Mouse (Mus musculus) heart, embryonic 14.5 days (tissue): ENCODE data around the gene Zfp42. TPM values are rescaled to one million over a fixed set of nuclear protein-coding genes. Genes with fewer than 3 reads are reported as not detected.

ENCODE experiments used
- ATAC-seq: fragments of 200-750 bp; cut with Nextera tagmentation; 2 replicates; pipeline ENCODE4 v1.8.0; 2017; ENCODE audit warnings: low read depth, moderate TSS enrichment; ENCODE audit not compliant: insufficient number of reproducible peaks, insufficient read depth, low FRiP score
- H3K27ac ChIP-seq, 2 experiments: fragments of 200-500 bp in 1 of 2; fragments of 300-500 bp in 1 of 2; sonication (generic) in 1 of 2; replicated peaks in 1 of 2; 2 replicates each; pipeline ENCODE4 v1.5.1; 2012 to 2014; ENCODE audit warnings: low read depth in 2 of 2, low read length in 2 of 2, control low read depth in 1 of 2, mild to moderate bottlenecking in 1 of 2, mixed read lengths in 1 of 2; ENCODE audit not compliant: control insufficient read depth in 1 of 2, insufficient read depth in 1 of 2
- H3K27me3 ChIP-seq: fragments of 300-500 bp; sonication (generic); 2 replicates; pipeline ENCODE4 v1.6.1; 2014; ENCODE audit warnings: mild to moderate bottlenecking, low read length, control low read depth; ENCODE audit not compliant: control insufficient read depth, insufficient read depth
- H3K36me3 ChIP-seq: fragments of 300-500 bp; sonication (generic); 2 replicates; pipeline ENCODE4 v1.6.1; 2014; ENCODE audit warnings: mild to moderate bottlenecking, control low read depth, low read length, mixed read lengths; ENCODE audit not compliant: control insufficient read depth, insufficient read depth
- H3K4me1 ChIP-seq, 2 experiments: fragments of 200-500 bp in 1 of 2; fragments of 300-500 bp in 1 of 2; sonication (generic) in 1 of 2; 2 replicates each; pipeline ENCODE4 v1.6.1; 2012 to 2014; ENCODE audit warnings: low read length in 2 of 2, control low read depth in 1 of 2, mixed read lengths in 1 of 2; ENCODE audit not compliant: control insufficient read depth in 2 of 2, insufficient read depth in 2 of 2
- H3K4me2 ChIP-seq: fragments of 300-500 bp; sonication (generic); 2 replicates; pipeline ENCODE4 v1.6.1; 2014; ENCODE audit warnings: mild to moderate bottlenecking, low read length
- H3K4me3 ChIP-seq, 2 experiments: fragments of 200-500 bp in 1 of 2; fragments of 300-500 bp in 1 of 2; sonication (generic) in 1 of 2; 2 replicates each; pipeline ENCODE4 v1.5.1; 2012 to 2014; ENCODE audit warnings: low read length in 2 of 2, mild to moderate bottlenecking in 2 of 2, control low read depth in 1 of 2, low read depth in 1 of 2, moderate library complexity in 1 of 2; ENCODE audit not compliant: control insufficient read depth in 1 of 2, insufficient read depth in 1 of 2
- H3K9ac ChIP-seq: fragments of 300-500 bp; sonication (generic); 2 replicates; pipeline ENCODE4 v1.6.1; 2014; ENCODE audit warnings: mild to moderate bottlenecking, low read length
- H3K9me3 ChIP-seq: fragments of 300-500 bp; sonication (generic); 2 replicates; pipeline ENCODE4 v1.6.1; 2016; ENCODE audit warnings: low read length, control low read depth; ENCODE audit not compliant: control insufficient read depth
- WGBS: fragments of 180-500 bp; shearing (Covaris S2); extraction: QIAGEN DNeasy Blood & Tissue Kit; methylation state at CpG from one replicate; pipeline ENCODE4 v1.1.7; 2014; 5-methylcytosine and 5-hydroxymethylcytosine counted together
- polyA plus RNA-seq: library from polyadenylated mRNA; unstranded; fragments of >200 nt; fragmentation: Nextera tagmentation; extraction: Ambion mirVana; gene quantifications from 2 replicates; pipeline ENCODE4 v1.2.1, GENCODE M21; 2014

Gene Zfp42
- polyA plus RNA-seq, 1 experiment from 2014 or later = not detected

GRCm38 (mm10) chr8:43289781-43290180 is 17.0 kb downstream of the Zfp42 start:
- Histone ChIP-seq H3K4me2 (no peak overlapping the region), H3K9me3 (no peaks in the 10 kb centered on the region), H3K4me1 (no peaks in the 10 kb centered on the region), H3K27me3 (no peaks in the 10 kb centered on the region), H3K36me3 (no peaks in the 10 kb centered on the region), H3K27ac (no peak overlapping the region), H3K4me3 (no peak overlapping the region), H3K9ac (no peak overlapping the region)
- no peak for ATAC-seq
- WGBS = 89% methylated on average over 5 of the region's 5 CpGs

DNA sequence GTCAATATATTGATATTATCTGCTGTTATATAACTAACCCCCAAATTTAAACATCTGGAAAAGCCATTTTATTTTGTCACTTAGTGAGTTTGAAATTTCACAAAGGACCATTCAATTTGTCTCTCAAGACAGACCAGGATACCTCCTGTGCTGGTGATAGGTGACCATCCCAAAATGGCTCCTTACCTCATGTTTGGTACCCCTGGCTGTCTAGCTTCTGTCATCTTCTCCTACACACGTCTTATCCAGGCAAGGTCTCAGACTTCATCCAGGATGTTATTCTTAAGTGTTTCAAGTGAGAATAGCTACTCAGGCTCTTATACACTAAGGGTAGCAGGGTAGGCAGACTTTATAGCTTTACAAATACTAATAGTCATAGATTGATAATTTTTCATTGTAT is 17.9 kb downstream of the Zfp42 start:
- no peak overlapping the region for H3K4me3 ChIP-seq
- H3K4me1 ChIP-seq = no peaks in the 10 kb centered on the region
- H3K9me3 ChIP-seq = no peaks in the 10 kb centered on the region
- 61% methylated on average over 1 of the region's 1 CpGs for WGBS
- no peak for ATAC-seq
- no peak overlapping the region for H3K4me2 ChIP-seq
- no peak overlapping the region for H3K9ac ChIP-seq
- H3K27ac ChIP-seq = no peak overlapping the region
- H3K27me3 ChIP-seq = no peaks in the 10 kb centered on the region
- no peaks in the 10 kb centered on the region for H3K36me3 ChIP-seq

DNA sequence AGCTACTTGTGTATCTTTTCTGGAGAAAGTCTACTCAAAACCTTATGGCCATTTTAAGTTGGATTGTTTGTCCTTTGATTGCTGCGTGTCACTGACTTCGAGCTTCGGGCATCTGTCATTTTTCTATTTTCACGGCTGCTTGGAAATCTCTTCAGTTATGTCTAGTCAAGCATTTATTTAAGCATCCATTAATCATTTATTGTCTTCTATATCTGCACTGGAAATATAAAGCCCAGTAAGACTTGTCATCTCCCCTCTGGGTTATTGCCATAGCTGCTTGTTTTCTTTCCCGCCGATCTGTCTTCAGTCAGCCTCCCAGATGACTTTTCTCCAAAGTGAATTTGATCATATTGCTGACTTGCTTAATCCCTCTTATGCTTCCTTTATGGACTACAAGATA is 19.3 kb downstream of the Zfp42 start:
- no peak overlapping the region for H3K4me2 ChIP-seq
- ATAC-seq = no peak
- no peaks in the 10 kb centered on the region for H3K36me3 ChIP-seq
- no peaks in the 10 kb centered on the region for H3K27me3 ChIP-seq
- H3K27ac ChIP-seq = no peak overlapping the region
- H3K4me1 ChIP-seq = no peaks in the 10 kb centered on the region
- WGBS = 73% methylated on average over 6 of the region's 6 CpGs
- no peaks in the 10 kb centered on the region for H3K9me3 ChIP-seq
- no peak overlapping the region for H3K4me3 ChIP-seq
- H3K9ac ChIP-seq = no peak overlapping the region

GRCm38 (mm10) chr8:43283231-43283630 is 23.5 kb downstream of the Zfp42 start:
- Histone ChIP-seq H3K9me3 (no peaks in the 10 kb centered on the region), H3K27ac (no peak overlapping the region), H3K9ac (no peak overlapping the region), H3K27me3 (no peaks in the 10 kb centered on the region), H3K4me3 (no peak overlapping the region), H3K36me3 (no peaks in the 10 kb centered on the region), H3K4me1 (no peaks in the 10 kb centered on the region), H3K4me2 (no peak overlapping the region)
- WGBS = 84% methylated on average over 7 of the region's 7 CpGs
- no peak for ATAC-seq

- no peak overlapping the region for H3K9ac ChIP-seq
- no peaks in the 10 kb centered on the region for H3K36me3 ChIP-seq
- no peak overlapping the region for H3K4me2 ChIP-seq
- ATAC-seq = no peak
- WGBS = 18% methylated on average over 4 of the region's 4 CpGs
- H3K27ac ChIP-seq = no peak overlapping the region
- H3K9me3 ChIP-seq = no peaks in the 10 kb centered on the region
- no peak overlapping the region for H3K4me3 ChIP-seq
- no peaks in the 10 kb centered on the region for H3K27me3 ChIP-seq
- H3K4me1 ChIP-seq = no peaks in the 10 kb centered on the region
Observed at GRCm38 (mm10) chr8:43278397-43278796, 28.4 kb downstream of the Zfp42 start.

DNA sequence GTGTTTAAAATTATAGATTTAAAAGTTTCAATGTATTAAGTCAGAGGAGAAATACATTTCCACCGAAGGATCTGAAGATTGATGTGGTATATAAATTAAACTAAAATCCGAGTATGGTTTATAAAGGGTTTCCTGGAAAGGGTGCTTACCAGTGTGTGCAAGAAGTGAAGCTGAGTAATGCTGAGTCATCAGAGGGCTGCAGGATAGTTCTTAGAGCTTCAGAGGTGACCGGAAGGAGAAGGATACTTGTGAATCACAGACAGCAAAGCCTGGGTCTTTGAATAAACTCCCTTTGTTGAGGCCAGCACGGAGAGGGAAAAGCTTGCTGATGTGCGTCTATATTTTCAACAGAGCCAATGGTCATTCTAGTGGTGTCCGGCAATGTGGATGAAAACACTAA is 45.8 kb downstream of the Zfp42 start:
- Histone ChIP-seq H3K27me3 (no peaks in the 10 kb centered on the region), H3K4me3 (no peak overlapping the region), H3K4me2 (no peak overlapping the region), H3K9me3 (no peaks in the 10 kb centered on the region), H3K27ac (no peak overlapping the region), H3K36me3 (no peaks in the 10 kb centered on the region), H3K4me1 (no peaks in the 10 kb centered on the region), H3K9ac (no peak overlapping the region)
- ATAC-seq = no peak
- WGBS = 78% methylated on average over 6 of the region's 6 CpGs

DNA sequence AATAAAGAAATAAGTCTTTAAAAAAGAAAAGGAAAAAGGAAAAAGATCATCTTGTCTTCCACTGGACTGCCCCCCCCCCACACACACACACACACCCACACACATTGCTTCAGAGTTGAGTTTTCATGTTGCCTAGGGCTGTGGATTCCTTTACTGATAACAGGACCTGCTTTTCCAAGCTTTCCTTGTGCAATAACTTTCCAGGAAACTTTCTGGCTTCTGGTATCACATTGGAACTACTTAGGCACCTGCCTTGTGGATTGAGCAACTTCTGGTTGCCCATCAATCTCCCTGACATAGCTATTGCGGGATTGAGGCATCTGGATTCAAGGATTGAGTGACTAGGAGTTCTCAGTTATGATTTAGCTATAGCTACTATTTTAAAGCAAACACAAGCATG is 48.9 kb downstream of the Zfp42 start:
- 83% methylated on average over 1 of the region's 1 CpGs for WGBS
- no peak for ATAC-seq
- Histone ChIP-seq H3K27ac (no peak overlapping the region), H3K4me3 (no peak overlapping the region), H3K27me3 (no peaks in the 10 kb centered on the region), H3K4me1 (no peaks in the 10 kb centered on the region), H3K4me2 (no peak overlapping the region), H3K9ac (no peak overlapping the region), H3K36me3 (no peaks in the 10 kb centered on the region), H3K9me3 (no peaks in the 10 kb centered on the region)

GRCm38 (mm10) chr8:43255695-43256094 is 51.1 kb downstream of the Zfp42 start:
- H3K9ac ChIP-seq = no peak overlapping the region
- H3K27me3 ChIP-seq = no peaks in the 10 kb centered on the region
- no peak for ATAC-seq
- H3K4me3 ChIP-seq = no peak overlapping the region
- no peak overlapping the region for H3K4me2 ChIP-seq
- no peaks in the 10 kb centered on the region for H3K36me3 ChIP-seq
- H3K9me3 ChIP-seq = no peaks in the 10 kb centered on the region; the same call in 1 of the 2 replicates
- H3K27ac ChIP-seq = no peak overlapping the region
- WGBS = 88% methylated on average over 6 of the region's 6 CpGs
- H3K4me1 ChIP-seq = no peaks in the 10 kb centered on the region
